Mouse (Mus musculus): ENCODE measurements around the gene Gm42674. TPM values are rescaled to one million over a fixed set of nuclear protein-coding genes. Genes with fewer than 3 reads are reported as not detected.

Gm42674 gene
- polyA plus RNA-seq, 1 experiment, result not detected

GRCm38 (mm10) chr3:90582156-90582555, 19.5 kb upstream of the Gm42674 start:
- 97% methylated on average over 1 of the region's 1 CpGs for WGBS
- no peak overlapping the region for H3K4me3 ChIP-seq (ENCODE audit: insufficient read depth, low read depth, low read length)
- peaks cover 21% of the 10 kb centered on the region for H3K4me1 ChIP-seq (ENCODE audit: control insufficient read depth, insufficient read depth, low read length)
- TF ChIP-seq POLR2A (IDR thresholded peaks at IDR 0.05; ENCODE audit: insufficient read depth, low read depth, low read length) (no peak), CTCF (IDR thresholded peaks at IDR 0.05; ENCODE audit: insufficient read depth, low read depth, low read length) (no peak)
- H3K27ac ChIP-seq (ENCODE audit: insufficient read depth, low read depth, low read length), result no peak overlapping the region

GRCm38 (mm10) chr3:90582556-90582955, 19.1 kb upstream of the Gm42674 start:
- 96% methylated on average over 4 of the region's 4 CpGs for WGBS
- no peak overlapping the region for H3K27ac ChIP-seq (ENCODE audit: insufficient read depth, low read depth, low read length)
- H3K4me3 ChIP-seq (ENCODE audit: insufficient read depth, low read depth, low read length), result no peak overlapping the region
- no peak for TF ChIP-seq CTCF (IDR thresholded peaks at IDR 0.05; ENCODE audit: insufficient read depth, low read depth, low read length)
- no peak for TF ChIP-seq POLR2A (IDR thresholded peaks at IDR 0.05; ENCODE audit: insufficient read depth, low read depth, low read length)
- peaks cover 25% of the 10 kb centered on the region for H3K4me1 ChIP-seq (ENCODE audit: control insufficient read depth, insufficient read depth, low read length)

DNA sequence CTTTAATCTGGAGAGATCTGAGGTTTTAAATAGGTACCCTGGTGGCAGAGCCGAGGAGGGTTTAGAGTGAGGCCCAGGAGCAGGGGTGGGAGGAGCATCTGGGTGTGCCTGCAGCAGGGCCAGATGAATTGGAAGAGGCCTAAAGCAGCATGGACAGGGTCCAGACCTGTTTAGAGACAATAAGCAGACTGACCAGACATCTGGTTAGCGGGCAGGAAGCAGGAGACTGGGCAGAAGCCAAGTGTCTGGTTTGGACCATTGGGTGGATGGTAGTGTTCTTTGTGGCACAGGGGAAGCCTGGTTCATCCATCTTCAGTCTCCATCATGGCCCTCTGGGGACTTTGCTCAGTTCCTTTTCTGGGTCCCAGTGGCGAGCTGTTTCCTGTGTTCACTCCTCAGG, 17.8 kb upstream of the Gm42674 start:
- peaks cover 26% of the 10 kb centered on the region for H3K4me1 ChIP-seq (ENCODE audit: control insufficient read depth, insufficient read depth, low read length)
- TF ChIP-seq CTCF (IDR thresholded peaks at IDR 0.05; ENCODE audit: insufficient read depth, low read depth, low read length), result no peak
- no peak for TF ChIP-seq POLR2A (IDR thresholded peaks at IDR 0.05; ENCODE audit: insufficient read depth, low read depth, low read length)
- H3K4me3 ChIP-seq (ENCODE audit: insufficient read depth, low read depth, low read length), result no peak overlapping the region
- H3K27ac ChIP-seq (ENCODE audit: insufficient read depth, low read depth, low read length), result no peak overlapping the region
- WGBS, result 69% methylated on average over 3 of the region's 3 CpGs

- TF ChIP-seq CTCF (IDR thresholded peaks at IDR 0.05; ENCODE audit: insufficient read depth, low read depth, low read length) (peak; percentile 57), POLR2A (IDR thresholded peaks at IDR 0.05; ENCODE audit: insufficient read depth, low read depth, low read length) (no peak)
- Histone ChIP-seq H3K4me1 (ENCODE audit: control insufficient read depth, insufficient read depth, low read length) (peaks cover 26% of the 10 kb centered on the region), H3K4me3 (ENCODE audit: insufficient read depth, low read depth, low read length) (no peak overlapping the region), H3K27ac (ENCODE audit: insufficient read depth, low read depth, low read length) (no peak overlapping the region)
- 21% methylated on average over 5 of the region's 5 CpGs for WGBS
Measured at GRCm38 (mm10) chr3:90585595-90585994, 16.1 kb upstream of the Gm42674 start.

- WGBS, result 76% methylated on average over 15 of the region's 15 CpGs
- H3K27ac ChIP-seq (ENCODE audit: insufficient read depth, low read depth, low read length), result peak overlapping the region; percentile 83
- TF ChIP-seq POLR2A (IDR thresholded peaks at IDR 0.05; ENCODE audit: insufficient read depth, low read depth, low read length) (no peak), CTCF (IDR thresholded peaks at IDR 0.05; ENCODE audit: insufficient read depth, low read depth, low read length) (no peak)
- H3K4me1 ChIP-seq (ENCODE audit: control insufficient read depth, insufficient read depth, low read length), result peaks cover 26% of the 10 kb centered on the region
- H3K4me3 ChIP-seq (ENCODE audit: insufficient read depth, low read depth, low read length), result no peak overlapping the region
Measured at GRCm38 (mm10) chr3:90586016-90586643, 15.6 kb upstream of the Gm42674 start.

DNA sequence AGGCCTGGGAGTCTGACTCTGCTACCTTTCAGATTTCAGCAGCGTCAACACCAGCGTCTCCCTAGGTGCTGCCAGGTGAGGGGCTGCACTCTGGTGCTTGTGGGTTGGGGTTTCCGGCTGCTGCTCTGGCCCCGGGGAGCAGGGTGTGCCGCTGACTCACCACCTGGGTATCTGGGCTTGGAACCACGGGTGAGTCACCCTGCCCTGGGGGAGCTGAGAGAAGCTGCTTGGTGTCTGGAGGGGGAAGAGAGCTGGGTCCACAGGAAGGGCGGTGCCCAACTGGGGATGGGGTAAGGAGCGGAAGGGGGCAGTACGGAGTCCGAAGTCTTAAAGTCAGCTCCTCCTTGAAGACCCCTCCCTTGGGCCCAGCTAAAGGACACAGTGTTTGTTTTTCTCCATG, 14.8 kb upstream of the Gm42674 start:
- no peak overlapping the region for H3K4me3 ChIP-seq (ENCODE audit: insufficient read depth, low read depth, low read length)
- 46% methylated on average over 10 of the region's 10 CpGs for WGBS
- peak overlapping the region; percentile 83 for H3K27ac ChIP-seq (ENCODE audit: insufficient read depth, low read depth, low read length)
- no peak for TF ChIP-seq POLR2A (IDR thresholded peaks at IDR 0.05; ENCODE audit: insufficient read depth, low read depth, low read length)
- TF ChIP-seq CTCF (IDR thresholded peaks at IDR 0.05; ENCODE audit: insufficient read depth, low read depth, low read length), result no peak
- H3K4me1 ChIP-seq (ENCODE audit: control insufficient read depth, insufficient read depth, low read length), result peaks cover 26% of the 10 kb centered on the region

GRCm38 (mm10) chr3:90587361-90588101, 14.2 kb upstream of the Gm42674 start:
- TF ChIP-seq POLR2A (IDR thresholded peaks at IDR 0.05; ENCODE audit: insufficient read depth, low read depth, low read length) (no peak), CTCF (IDR thresholded peaks at IDR 0.05; ENCODE audit: insufficient read depth, low read depth, low read length) (no peak)
- WGBS, result 48% methylated on average over 14 of the region's 14 CpGs
- peaks cover 26% of the 10 kb centered on the region for H3K4me1 ChIP-seq (ENCODE audit: control insufficient read depth, insufficient read depth, low read length)
- no peak overlapping the region for H3K4me3 ChIP-seq (ENCODE audit: insufficient read depth, low read depth, low read length)
- peak overlapping the region; percentile 87 for H3K27ac ChIP-seq (ENCODE audit: insufficient read depth, low read depth, low read length)

DNA sequence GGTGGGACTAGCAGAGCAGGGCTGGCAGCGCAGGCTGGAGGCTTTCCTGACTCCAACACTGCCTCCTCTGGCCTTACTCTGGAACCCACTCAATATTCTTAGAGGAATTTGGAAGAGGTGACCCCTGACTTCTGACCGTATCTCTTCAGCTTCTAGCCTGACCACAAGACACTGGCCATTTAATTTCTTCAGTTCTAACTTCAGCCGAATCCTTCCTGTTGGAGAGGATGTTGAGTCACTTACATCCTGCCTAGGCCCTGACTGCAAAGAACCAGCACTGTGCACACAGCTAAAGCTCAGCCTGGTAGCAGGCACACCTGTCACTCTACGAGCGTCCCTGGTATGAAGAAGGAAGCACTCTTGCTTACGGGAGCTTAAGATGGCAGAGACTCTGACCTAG, 12.3 kb upstream of the Gm42674 start:
- TF ChIP-seq POLR2A (IDR thresholded peaks at IDR 0.05; ENCODE audit: insufficient read depth, low read depth, low read length), result no peak
- TF ChIP-seq CTCF (IDR thresholded peaks at IDR 0.05; ENCODE audit: insufficient read depth, low read depth, low read length), result no peak
- peak overlapping the region; percentile 62; the same call in 1 of the 2 replicates for H3K27ac ChIP-seq (ENCODE audit: insufficient read depth, low read depth, low read length)
- 89% methylated on average over 6 of the region's 6 CpGs for WGBS
- peaks cover 24% of the 10 kb centered on the region for H3K4me1 ChIP-seq (ENCODE audit: control insufficient read depth, insufficient read depth, low read length)
- H3K4me3 ChIP-seq (ENCODE audit: insufficient read depth, low read depth, low read length), result no peak overlapping the region

DNA sequence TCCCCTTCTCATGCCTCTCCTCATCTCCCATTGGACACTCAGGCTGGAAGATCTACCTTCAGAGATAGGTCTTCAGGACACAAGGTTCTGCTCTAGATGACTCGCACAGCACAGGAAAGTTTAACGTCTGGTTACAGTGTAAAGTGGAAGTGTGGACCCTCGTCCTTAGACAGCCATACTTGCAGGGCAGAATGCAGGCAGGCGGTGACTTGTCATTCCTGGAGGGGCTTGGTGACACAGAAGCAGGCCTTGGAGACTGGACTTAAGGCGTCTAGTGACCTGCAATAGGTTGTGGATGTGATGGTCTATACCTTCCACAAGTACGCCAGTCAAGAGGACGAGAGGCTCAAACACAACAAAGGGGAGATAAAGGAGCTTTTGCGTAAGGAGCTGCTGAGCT, 11.8 kb upstream of the Gm42674 start, which contains the start of gene S100a2:
TSS of gene S100a2 (plus strand) at position 301 of the 400 bp plus-strand sequence.
- Histone ChIP-seq H3K4me1 (ENCODE audit: control insufficient read depth, insufficient read depth, low read length) (peaks cover 23% of the 10 kb centered on the region), H3K27ac (ENCODE audit: insufficient read depth, low read depth, low read length) (peak within 1 kb of the TSS; percentile 62; the same call in 1 of the 2 replicates), H3K4me3 (ENCODE audit: insufficient read depth, low read depth, low read length) (no peak within 1 kb of the TSS)
- TF ChIP-seq POLR2A (IDR thresholded peaks at IDR 0.05; ENCODE audit: insufficient read depth, low read depth, low read length) (no peak), CTCF (IDR thresholded peaks at IDR 0.05; ENCODE audit: insufficient read depth, low read depth, low read length) (no peak)
- WGBS, result 94% methylated on average over 8 of the region's 8 CpGs
